Mouse (Mus musculus): ENCODE data around the gene Ear2.
"Not testable (repeated sequence)": the region's sequence is repeated elsewhere in the genome, so short reads cannot be mapped to it uniquely, and the experiment has no call there.

The Ear2 gene

DNA sequence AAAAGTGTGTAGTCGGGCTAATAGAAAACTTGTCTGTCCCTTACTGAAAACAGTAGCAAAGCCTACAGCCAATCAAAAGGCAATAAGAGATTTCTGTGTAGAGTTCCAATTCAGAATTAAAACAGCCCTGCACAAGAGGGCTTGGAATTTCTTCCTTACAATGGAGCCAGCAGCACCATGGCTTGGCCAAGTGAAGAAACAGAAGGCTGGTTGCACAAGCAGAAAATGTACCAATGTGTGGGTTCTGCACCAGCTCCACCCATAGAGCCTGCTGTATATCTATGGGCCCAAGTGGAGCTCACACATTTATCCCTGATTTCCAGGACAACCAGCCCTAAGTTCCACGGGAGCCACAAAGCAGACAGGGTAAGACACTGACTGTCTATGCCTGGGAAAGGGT, at the start of gene Ear2:
Gene Ear2, plus strand, starts transcription at position 301 of the 400 bp plus-strand sequence.
- not testable (repeated sequence) for DNase-seq (ENCODE audit: low read depth in 2 of 2, low spot score in 2 of 2)

DNA sequence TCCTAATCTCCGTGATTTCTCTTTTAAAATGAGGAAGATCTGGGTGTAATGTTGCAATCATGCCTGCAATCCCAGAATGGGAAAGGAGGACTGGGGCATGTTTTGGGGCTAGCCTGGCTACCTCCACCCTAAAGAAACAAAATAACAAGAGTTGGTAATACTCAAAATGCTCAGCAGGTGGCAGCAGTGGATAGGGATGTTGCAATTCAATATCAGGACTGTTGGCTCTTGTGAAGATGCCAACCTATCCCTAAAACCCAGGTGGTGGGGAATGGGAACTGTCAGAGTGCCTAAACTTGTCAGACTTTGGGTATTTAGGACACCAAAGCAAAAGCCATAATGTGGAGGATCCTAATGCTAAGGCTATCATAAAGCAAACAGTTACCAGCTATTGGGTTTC, 34.6 kb upstream of the Ear2 start:
- DNase-seq (ENCODE audit: low read depth in 2 of 2, low spot score in 2 of 2), result not testable (repeated sequence)

GRCm38 (mm10) chr14:44070595-44070994, 31.9 kb upstream of the Ear2 start:
- DNase-seq (ENCODE audit: low read depth in 2 of 2, low spot score in 2 of 2), result not testable (repeated sequence)

DNA sequence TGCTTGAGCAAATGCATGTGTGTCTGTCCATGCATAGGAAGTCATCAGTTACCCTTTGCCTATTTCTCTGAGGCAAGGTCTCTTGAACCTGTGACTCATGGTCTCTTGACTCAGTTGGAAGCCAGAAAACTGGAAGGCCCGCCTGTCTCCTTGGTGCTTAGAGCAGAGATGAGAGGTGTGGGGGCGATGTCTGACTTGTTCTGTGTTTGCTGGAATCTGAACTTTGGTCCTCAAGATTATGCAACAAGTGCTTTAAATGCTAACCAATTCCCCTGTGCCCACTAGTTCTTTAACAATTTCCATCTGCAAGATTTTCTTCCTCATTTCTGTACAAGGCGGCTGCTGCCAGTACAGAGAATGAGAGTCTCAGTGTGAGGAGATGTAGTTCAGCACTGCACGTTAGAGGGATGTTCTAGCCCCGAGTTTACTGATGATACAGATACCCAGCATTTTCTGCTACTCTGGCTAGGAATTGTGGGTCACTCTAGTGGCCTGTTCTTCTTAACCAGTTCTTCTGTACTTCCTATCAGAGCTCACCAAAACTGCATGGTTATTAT, 24.6 kb upstream of the Ear2 start:
- DNase-seq (ENCODE audit: low read depth in 2 of 2, low spot score in 2 of 2), result not testable (repeated sequence)

GRCm38 (mm10) chr14:44086588-44086987, 15.9 kb upstream of the Ear2 start:
- DNase-seq (ENCODE audit: low read depth in 2 of 2, low spot score in 2 of 2), result not testable (repeated sequence)

DNA sequence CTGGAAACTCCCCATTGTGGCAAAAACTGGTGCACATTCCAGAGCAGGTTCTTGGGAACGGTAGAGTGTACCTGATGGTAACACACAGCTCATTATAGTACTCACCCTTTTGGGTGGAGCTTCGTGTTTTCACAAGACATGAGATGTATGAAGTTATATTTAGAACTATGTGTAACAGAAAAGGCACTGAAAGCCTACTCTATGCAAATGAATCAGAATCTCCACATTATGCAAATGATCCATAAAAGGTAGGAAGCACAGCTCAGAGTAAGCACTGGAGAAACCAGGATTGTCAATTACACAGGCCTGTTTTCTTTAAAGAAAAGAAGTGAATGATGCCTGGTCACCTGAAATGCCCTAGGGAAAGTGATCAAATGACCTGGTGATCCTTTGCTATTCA, 14.9 kb upstream of the Ear2 start:
- DNase-seq (ENCODE audit: low read depth in 2 of 2, low spot score in 2 of 2), result not testable (repeated sequence)

DNA sequence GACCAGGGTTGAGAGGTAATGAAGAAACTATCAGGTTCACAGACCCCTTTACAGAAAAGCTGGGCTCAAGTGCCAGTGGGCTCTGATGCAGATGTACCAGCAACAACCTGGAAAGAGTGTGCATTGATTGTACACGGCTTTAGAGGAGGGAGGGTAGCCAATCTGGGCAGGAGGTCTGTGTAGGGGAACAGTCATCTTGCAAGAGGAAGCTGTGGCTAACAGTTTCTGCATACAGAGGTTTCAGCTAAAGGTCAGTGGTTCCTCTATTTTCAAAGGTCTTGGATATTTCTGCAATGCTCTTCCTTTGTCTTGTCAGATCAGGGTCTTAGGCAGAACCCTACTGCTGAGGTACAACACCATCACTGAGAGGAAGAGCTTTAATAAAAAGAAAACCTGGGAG, 10.9 kb upstream of the Ear2 start:
- not testable (repeated sequence) for DNase-seq (ENCODE audit: low read depth in 2 of 2, low spot score in 2 of 2)

- DNase-seq (ENCODE audit: low read depth in 2 of 2, low spot score in 2 of 2), result not testable (repeated sequence)
Measured at GRCm38 (mm10) chr14:44094445-44094844, 8.0 kb upstream of the Ear2 start.

- not testable (repeated sequence) for DNase-seq (ENCODE audit: low read depth in 2 of 2, low spot score in 2 of 2)
Measured at GRCm38 (mm10) chr14:44100030-44100429, 2.4 kb upstream of the Ear2 start.

DNA sequence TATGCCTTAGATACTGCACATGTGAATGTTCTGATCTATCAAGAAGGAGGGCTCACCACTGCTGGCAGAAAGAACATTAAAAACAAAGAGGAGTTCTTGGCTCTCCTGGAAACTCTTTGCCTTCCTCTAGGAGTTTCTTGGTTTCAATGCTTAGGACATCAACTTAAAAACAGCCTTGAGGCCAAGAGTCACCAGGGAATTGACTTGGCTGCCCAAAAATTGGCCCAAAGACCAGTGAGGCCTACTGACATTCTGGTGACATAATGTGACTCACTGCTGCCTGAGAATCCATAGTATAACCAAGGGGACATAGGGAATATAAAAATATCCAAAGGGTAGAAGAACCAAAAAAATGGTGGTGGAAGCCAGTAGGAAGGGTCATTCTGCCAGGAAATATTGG, 8.5 kb downstream of the Ear2 start:
- no peak for DNase-seq (ENCODE audit: low read depth in 2 of 2, low spot score in 2 of 2)

DNA sequence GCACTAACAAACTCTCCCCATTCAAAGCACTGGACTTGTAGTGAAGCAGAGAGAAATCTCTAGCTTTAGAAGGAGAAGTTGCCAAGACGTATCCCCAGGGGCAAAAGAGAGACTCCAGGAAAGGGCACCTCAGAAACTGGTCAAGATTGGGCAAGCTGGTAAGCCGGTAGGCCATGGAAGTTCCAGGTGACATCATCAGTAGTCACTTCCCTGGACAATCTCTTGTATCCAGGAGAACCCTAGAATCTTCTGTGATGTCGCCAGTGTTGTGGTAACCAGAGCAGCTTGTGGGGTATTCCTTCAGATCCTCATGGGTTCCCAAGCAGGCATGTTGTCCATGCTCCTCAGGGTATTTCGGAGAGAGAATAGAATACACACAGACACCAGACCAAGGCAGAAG, 21.1 kb downstream of the Ear2 start, which contains the start of gene Gm3327:
Gene Gm3327, plus strand, starts transcription at position 301 of the 400 bp plus-strand sequence.
- not testable (repeated sequence) for DNase-seq (ENCODE audit: low read depth in 2 of 2, low spot score in 2 of 2)

All from CD8-positive naive resting alpha-beta T cell, adult 2 months (primary cell).